Mouse (Mus musculus): Measurements from ENCODE around the gene Cys1. TPM values are rescaled to one million over a fixed set of nuclear protein-coding genes. Genes with fewer than 3 reads are reported as not detected.
A peak's percentile ranks its signal among the peaks of the same experiment; 100 is the strongest.

Gene Cys1
- polyA plus RNA-seq, 1 experiment from 2014 or later = 0.36 TPM

- Histone ChIP-seq H3K36me3 (ENCODE audit: control insufficient read depth, insufficient read depth, low read length) (peaks cover 7% of the 10 kb centered on the region; the same call in 1 of the 2 replicates), H3K4me2 (ENCODE audit: low read depth, severe bottlenecking) (no peak overlapping the region), H3K27me3 (ENCODE audit: control insufficient read depth, insufficient read depth, low read length) (no peaks in the 10 kb centered on the region), H3K9ac (ENCODE audit: low read length) (no peak overlapping the region), H3K27ac (replicated peaks; ENCODE audit: low read depth, low read length) (no peak overlapping the region), H3K4me3 (ENCODE audit: low read depth, low read length) (no peak overlapping the region), H3K9me3 (ENCODE audit: control insufficient read depth, low read length) (no peaks in the 10 kb centered on the region), H3K4me1 (ENCODE audit: control insufficient read depth, insufficient read depth, low read length) (no peaks in the 10 kb centered on the region)
- 93% methylated on average over 9 of the region's 9 CpGs for WGBS
- ATAC-seq (ENCODE audit: insufficient number of reproducible peaks, low FRiP score, low TSS enrichment, low read depth) = no peak
- DNase-seq (ENCODE audit: low spot score) = no peak
Measured at GRCm38 (mm10) chr12:24659923-24660322, 21.7 kb downstream of the Cys1 start.

- DNase-seq (ENCODE audit: low spot score) = no peak
- peaks cover 9% of the 10 kb centered on the region; the same call in 1 of the 2 replicates for H3K36me3 ChIP-seq (ENCODE audit: control insufficient read depth, insufficient read depth, low read length)
- 96% methylated on average over 4 of the region's 4 CpGs for WGBS
Measured at GRCm38 (mm10) chr12:24658998-24659397, 22.6 kb downstream of the Cys1 start.

DNA sequence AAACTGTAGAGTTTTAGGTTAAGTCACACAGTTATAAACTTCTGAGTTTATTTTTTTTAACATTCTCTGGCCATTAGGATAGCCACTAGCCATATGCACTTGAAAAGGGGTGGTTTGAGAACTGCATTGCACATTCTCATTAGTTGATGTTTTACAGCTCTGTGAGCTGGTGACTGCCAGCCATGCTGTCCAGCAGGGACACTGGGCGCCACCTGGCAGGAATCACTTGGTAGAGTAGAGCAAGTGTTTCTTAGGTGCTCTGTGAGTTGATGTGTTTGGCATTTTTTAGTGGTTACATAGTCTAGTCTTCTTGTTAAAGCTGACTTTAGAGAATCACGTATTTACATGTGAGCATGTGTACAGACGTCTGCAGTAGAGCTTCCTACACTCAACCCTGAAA is 25.2 kb downstream of the Cys1 start:
- Histone ChIP-seq H3K4me3 (ENCODE audit: low read depth, low read length) (no peak overlapping the region), H3K27ac (replicated peaks; ENCODE audit: low read depth, low read length) (no peak overlapping the region), H3K4me1 (ENCODE audit: control insufficient read depth, insufficient read depth, low read length) (peaks cover 11% of the 10 kb centered on the region), H3K36me3 (ENCODE audit: control insufficient read depth, insufficient read depth, low read length) (peaks cover 9% of the 10 kb centered on the region; the same call in 1 of the 2 replicates), H3K27me3 (ENCODE audit: control insufficient read depth, insufficient read depth, low read length) (no peaks in the 10 kb centered on the region), H3K9ac (ENCODE audit: low read length) (no peak overlapping the region), H3K4me2 (ENCODE audit: low read depth, severe bottlenecking) (no peak overlapping the region), H3K9me3 (ENCODE audit: control insufficient read depth, low read length) (no peaks in the 10 kb centered on the region)
- 87% methylated on average over 3 of the region's 3 CpGs for WGBS
- ATAC-seq (ENCODE audit: insufficient number of reproducible peaks, low FRiP score, low TSS enrichment, low read depth) = no peak
- DNase-seq (ENCODE audit: low spot score) = no peak

More at GRCm38 (mm10) chr12:24658998-24659397, 22.6 kb downstream of the Cys1 start:
- Histone ChIP-seq H3K4me1 (ENCODE audit: control insufficient read depth, insufficient read depth, low read length) (no peaks in the 10 kb centered on the region), H3K9ac (ENCODE audit: low read length) (no peak overlapping the region), H3K27me3 (ENCODE audit: control insufficient read depth, insufficient read depth, low read length) (no peaks in the 10 kb centered on the region), H3K4me3 (ENCODE audit: low read depth, low read length) (no peak overlapping the region), H3K9me3 (ENCODE audit: control insufficient read depth, low read length) (no peaks in the 10 kb centered on the region), H3K4me2 (ENCODE audit: low read depth, severe bottlenecking) (no peak overlapping the region), H3K27ac (replicated peaks; ENCODE audit: low read depth, low read length) (no peak overlapping the region)
- no peak for ATAC-seq (ENCODE audit: insufficient number of reproducible peaks, low FRiP score, low TSS enrichment, low read depth)

DNA sequence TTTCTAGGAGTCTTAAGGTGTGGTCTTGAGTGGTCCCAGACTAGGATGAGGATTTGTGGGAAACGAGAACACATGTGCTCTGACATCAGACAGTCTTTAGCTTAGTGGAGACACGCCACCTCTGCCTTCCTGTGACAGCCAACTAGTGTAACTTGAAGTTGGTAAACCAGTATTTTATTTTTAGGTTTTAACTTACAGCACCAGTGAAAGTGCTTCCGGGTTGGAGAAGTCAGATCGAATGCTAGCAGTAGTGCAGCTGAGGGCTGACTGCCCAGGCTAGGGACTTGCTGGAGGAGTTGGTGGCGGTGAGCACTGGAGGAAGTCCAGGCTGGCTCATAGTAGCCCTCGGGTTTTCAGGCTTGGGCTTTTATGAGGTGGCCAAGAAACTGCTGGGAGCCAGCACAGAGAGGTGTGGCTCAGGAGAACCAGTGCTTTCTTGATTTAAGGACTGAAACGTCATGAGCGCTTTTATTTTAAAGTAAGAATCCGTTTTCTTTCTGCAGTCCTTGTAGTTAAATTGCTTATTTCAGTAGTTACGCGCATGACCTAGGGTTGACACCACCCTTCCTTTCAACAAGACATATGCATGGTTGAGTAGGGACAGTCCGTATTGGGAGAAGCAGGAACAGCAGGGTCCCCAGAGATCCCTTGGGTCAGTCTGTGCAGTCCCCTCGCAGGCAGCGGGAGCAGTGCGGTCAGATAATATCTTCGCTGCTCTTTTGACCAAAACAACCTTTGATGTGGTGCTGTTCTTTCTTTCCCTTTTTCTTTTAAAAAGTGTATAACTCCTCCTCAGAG is 27.3 kb downstream of the Cys1 start:
- H3K9ac ChIP-seq (ENCODE audit: low read length) = no peak overlapping the region

DNA sequence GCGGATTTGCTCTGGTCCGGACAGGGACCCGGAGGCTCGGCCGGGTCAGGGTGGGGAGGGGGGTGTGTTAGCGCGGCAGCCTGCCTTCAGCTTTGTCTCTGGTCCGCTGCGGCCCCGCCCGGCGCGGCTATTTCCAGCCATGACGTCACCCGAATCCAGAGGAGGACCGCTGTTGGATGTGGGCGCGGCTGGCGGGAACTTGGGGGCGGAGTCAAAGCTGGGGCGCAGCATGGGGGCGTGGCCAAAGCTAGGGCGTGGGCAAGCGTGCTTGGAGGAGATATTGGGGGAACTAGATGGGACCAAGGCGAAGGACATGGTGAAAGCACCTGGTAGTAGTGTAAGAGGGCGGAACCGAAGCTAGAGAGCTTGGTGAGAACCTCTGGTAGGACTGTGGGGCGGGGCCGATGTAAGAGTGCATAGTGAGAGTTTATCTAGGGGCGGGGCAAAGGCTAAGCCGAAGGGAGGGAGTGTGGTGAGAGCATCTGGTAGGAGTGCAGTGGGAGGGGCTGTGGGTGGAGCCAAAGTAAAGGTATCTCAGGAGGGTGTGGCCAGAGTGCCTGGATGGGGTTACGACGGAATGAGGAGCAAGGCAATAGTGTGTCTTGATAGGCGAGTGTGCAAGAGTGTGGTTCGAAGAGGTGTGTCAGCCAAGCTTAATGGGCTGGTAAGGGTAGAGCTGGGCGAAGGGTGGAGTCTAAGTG is 29.8 kb downstream of the Cys1 start:
- ATAC-seq (ENCODE audit: insufficient number of reproducible peaks, low FRiP score, low TSS enrichment, low read depth) (peak; percentile 87), DNase-seq (ENCODE audit: low spot score) (peak; percentile 97)
- H3K4me1 ChIP-seq (ENCODE audit: control insufficient read depth, insufficient read depth, low read length) = peaks cover 16% of the 10 kb centered on the region
- peak overlapping the region; percentile 90 for H3K9ac ChIP-seq (ENCODE audit: low read length)
- 1% methylated on average over 36 of the region's 36 CpGs for WGBS
- no peaks in the 10 kb centered on the region for H3K27me3 ChIP-seq (ENCODE audit: control insufficient read depth, insufficient read depth, low read length)
- peak overlapping the region; percentile 84 for H3K4me3 ChIP-seq (ENCODE audit: low read depth, low read length)
- peak overlapping the region; percentile 81; the same call in 1 of the 2 replicates for H3K27ac ChIP-seq (replicated peaks; ENCODE audit: low read depth, low read length)
- H3K9me3 ChIP-seq (ENCODE audit: control insufficient read depth, low read length) = no peaks in the 10 kb centered on the region
- peak overlapping the region; percentile 55 for H3K4me2 ChIP-seq (ENCODE audit: low read depth, severe bottlenecking)
- H3K36me3 ChIP-seq (ENCODE audit: control insufficient read depth, insufficient read depth, low read length) = peaks cover 5% of the 10 kb centered on the region; the same call in 1 of the 2 replicates

More for the DNA sequence above, 27.3 kb downstream of the Cys1 start:
- H3K4me2 ChIP-seq (ENCODE audit: low read depth, severe bottlenecking) = no peak overlapping the region
- peaks cover 5% of the 10 kb centered on the region; the same call in 1 of the 2 replicates for H3K36me3 ChIP-seq (ENCODE audit: control insufficient read depth, insufficient read depth, low read length)
- no peak for DNase-seq (ENCODE audit: low spot score)
- WGBS = 89% methylated on average over 16 of the region's 16 CpGs
- no peak overlapping the region for H3K4me3 ChIP-seq (ENCODE audit: low read depth, low read length)
- no peak for ATAC-seq (ENCODE audit: insufficient number of reproducible peaks, low FRiP score, low TSS enrichment, low read depth)
- peaks cover 16% of the 10 kb centered on the region for H3K4me1 ChIP-seq (ENCODE audit: control insufficient read depth, insufficient read depth, low read length)
- no peaks in the 10 kb centered on the region for H3K27me3 ChIP-seq (ENCODE audit: control insufficient read depth, insufficient read depth, low read length)
- no peaks in the 10 kb centered on the region for H3K9me3 ChIP-seq (ENCODE audit: control insufficient read depth, low read length)
- no peak overlapping the region for H3K27ac ChIP-seq (replicated peaks; ENCODE audit: low read depth, low read length)

- under 1% methylated on average over 67 of the region's 68 CpGs for WGBS
- ATAC-seq (ENCODE audit: insufficient number of reproducible peaks, low FRiP score, low TSS enrichment, low read depth) = peak; percentile 92
Measured at GRCm38 (mm10) chr12:24651063-24651557, 30.5 kb downstream of the Cys1 start, which contains the start of gene Klf11. Gene Klf11 (plus strand): TSS chr12:24651274.

GRCm38 (mm10) chr12:24650415-24651062 is 31.1 kb downstream of the Cys1 start:
- H3K27ac ChIP-seq (replicated peaks; ENCODE audit: low read depth, low read length) = 0 out of 2 replicates have a peak overlapping the region, but pooled peaks have one; percentile 3
- ATAC-seq (ENCODE audit: insufficient number of reproducible peaks, low FRiP score, low TSS enrichment, low read depth) = 0 out of 2 replicates have a peak, but pooled peaks have one; percentile 0
- H3K4me2 ChIP-seq (ENCODE audit: low read depth, severe bottlenecking) = peak overlapping the region; percentile 62
- H3K9ac ChIP-seq (ENCODE audit: low read length) = peak overlapping the region; percentile 58
- 5% methylated on average over 22 of the region's 22 CpGs for WGBS
- peaks cover 16% of the 10 kb centered on the region for H3K4me1 ChIP-seq (ENCODE audit: control insufficient read depth, insufficient read depth, low read length)
- no peak for DNase-seq (ENCODE audit: low spot score)
- H3K4me3 ChIP-seq (ENCODE audit: low read depth, low read length) = peak overlapping the region; percentile 84
- peaks cover 5% of the 10 kb centered on the region; the same call in 1 of the 2 replicates for H3K36me3 ChIP-seq (ENCODE audit: control insufficient read depth, insufficient read depth, low read length)
- H3K27me3 ChIP-seq (ENCODE audit: control insufficient read depth, insufficient read depth, low read length) = no peaks in the 10 kb centered on the region
- no peaks in the 10 kb centered on the region for H3K9me3 ChIP-seq (ENCODE audit: control insufficient read depth, low read length)

More at GRCm38 (mm10) chr12:24651063-24651557, 30.5 kb downstream of the Cys1 start, which contains the start of gene Klf11:
- H3K4me3 ChIP-seq (ENCODE audit: low read depth, low read length) = peak within 1 kb of the TSS; percentile 84
- peaks cover 5% of the 10 kb centered on the region; the same call in 1 of the 2 replicates for H3K36me3 ChIP-seq (ENCODE audit: control insufficient read depth, insufficient read depth, low read length)
- H3K27ac ChIP-seq (replicated peaks; ENCODE audit: low read depth, low read length) = peak within 1 kb of the TSS; percentile 81; the same call in 1 of the 2 replicates
- H3K4me1 ChIP-seq (ENCODE audit: control insufficient read depth, insufficient read depth, low read length) = peaks cover 16% of the 10 kb centered on the region
- H3K4me2 ChIP-seq (ENCODE audit: low read depth, severe bottlenecking) = peak within 1 kb of the TSS; percentile 62
- peak within 1 kb of the TSS; percentile 90 for H3K9ac ChIP-seq (ENCODE audit: low read length)
- H3K9me3 ChIP-seq (ENCODE audit: control insufficient read depth, low read length) = no peaks in the 10 kb centered on the region
- no peaks in the 10 kb centered on the region for H3K27me3 ChIP-seq (ENCODE audit: control insufficient read depth, insufficient read depth, low read length)
- DNase-seq (ENCODE audit: low spot score) = peak; percentile 99

DNA sequence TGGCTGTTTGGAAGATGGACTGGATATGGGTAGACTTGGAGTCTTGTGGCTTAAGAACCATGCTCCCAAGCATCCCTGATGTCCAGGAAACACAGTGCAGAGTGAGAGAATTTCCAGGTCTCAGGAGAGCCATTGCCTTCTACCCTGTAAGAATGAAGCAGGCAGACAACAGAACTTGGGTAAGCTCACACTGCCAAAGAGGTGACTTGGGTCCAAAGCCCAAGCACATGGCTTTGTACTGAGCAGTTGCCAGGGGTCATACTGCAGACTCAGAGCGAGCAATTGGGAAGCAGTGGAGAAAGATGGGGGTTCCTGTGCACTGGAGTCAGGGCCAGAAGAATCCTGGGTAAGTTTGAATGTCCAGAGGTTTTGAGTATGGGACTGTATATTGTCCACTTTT is 33.5 kb downstream of the Cys1 start:
- Histone ChIP-seq H3K9ac (ENCODE audit: low read length) (no peak overlapping the region), H3K36me3 (ENCODE audit: control insufficient read depth, insufficient read depth, low read length) (no peaks in the 10 kb centered on the region), H3K4me2 (ENCODE audit: low read depth, severe bottlenecking) (no peak overlapping the region), H3K4me3 (ENCODE audit: low read depth, low read length) (no peak overlapping the region), H3K9me3 (ENCODE audit: control insufficient read depth, low read length) (no peaks in the 10 kb centered on the region), H3K27me3 (ENCODE audit: control insufficient read depth, insufficient read depth, low read length) (no peaks in the 10 kb centered on the region), H3K27ac (replicated peaks; ENCODE audit: low read depth, low read length) (no peak overlapping the region), H3K4me1 (ENCODE audit: control insufficient read depth, insufficient read depth, low read length) (peaks cover 16% of the 10 kb centered on the region)
- WGBS = 78% methylated on average over 1 of the region's 1 CpGs
- ATAC-seq (ENCODE audit: insufficient number of reproducible peaks, low FRiP score, low TSS enrichment, low read depth) (no peak), DNase-seq (ENCODE audit: low spot score) (no peak)
